14 mouse cellular contexts compared by ENCODE assay signal in genomic region chr9:112231935-112232575, GRCm38 (mm10). TPM values are rescaled to one million over a fixed set of nuclear protein-coding genes. Genes with fewer than 3 reads are reported as not detected.
DNase-seq lines count a peak whose midpoint lies in the region; ATAC-seq and TF ChIP-seq lines count a peak whose summit lies in the region.
"Had no signal": no experiment of that assay in that cellular context is flagged by ENCODE, and none has a peak within 500 bp of the region (broad histone marks: within the 10 kb centered on the region; RNA-seq: fewer than 3 reads in every experiment).

No protein-coding gene starts in this region.

- no peaks in the 10 kb centered on the region for H3K36me3 ChIP-seq in forebrain, embryonic 12.5 days (replicated peaks)
- H3K36me3 ChIP-seq in forebrain, embryonic 11.5 days (ENCODE audit: control insufficient read depth, insufficient read depth, low read length) = no peaks in the 10 kb centered on the region
- H3K36me3 ChIP-seq in midbrain, embryonic 12.5 days = no peaks in the 10 kb centered on the region
- no peaks in the 10 kb centered on the region for H3K36me3 ChIP-seq in midbrain, embryonic 11.5 days (ENCODE audit: control insufficient read depth, insufficient read depth, low read length)
- H3K36me3 ChIP-seq in forebrain, postnatal 0 days (ENCODE audit: insufficient read depth) = no peaks in the 10 kb centered on the region
- H3K36me3 ChIP-seq in neural tube, embryonic 14.5 days (ENCODE audit: control insufficient read depth, insufficient read depth, low read length) = no peaks in the 10 kb centered on the region
- H3K36me3 ChIP-seq: embryonic facial prominence, embryonic 13.5 days; limb, embryonic 15.5 days; lung, embryonic 15.5 days had no signal

- no peak overlapping the region for H3K9ac ChIP-seq in forebrain, embryonic 12.5 days
- no peak overlapping the region for H3K9ac ChIP-seq in forebrain, embryonic 11.5 days (ENCODE audit: low read length)
- no peak overlapping the region; the same call in 1 of the 2 replicates for H3K9ac ChIP-seq in midbrain, embryonic 12.5 days (replicated peaks)
- H3K9ac ChIP-seq in midbrain, embryonic 11.5 days (ENCODE audit: low read length) = no peak overlapping the region
- peak overlapping the region; percentile 99 for H3K9ac ChIP-seq in forebrain, postnatal 0 days
- H3K9ac ChIP-seq in neural tube, embryonic 14.5 days (replicated peaks; ENCODE audit: low read depth, low read length) = peak overlapping the region; percentile 97; the same call in 1 of the 2 replicates
- H3K9ac ChIP-seq: embryonic facial prominence, embryonic 13.5 days; limb, embryonic 15.5 days; lung, embryonic 15.5 days had no signal

- no peak for TF ChIP-seq CTCF in forebrain, postnatal 0 days (IDR thresholded peaks at IDR 0.05; ENCODE audit: low read depth)

- no peak overlapping the region for H3K4me2 ChIP-seq in forebrain, embryonic 12.5 days
- H3K4me2 ChIP-seq in forebrain, embryonic 11.5 days (ENCODE audit: low read depth, low read length, severe bottlenecking) = no peak overlapping the region
- H3K4me2 ChIP-seq in midbrain, embryonic 12.5 days (replicated peaks) = 0 out of 2 replicates have a peak overlapping the region, but pooled peaks have one; percentile 17
- no peak overlapping the region for H3K4me2 ChIP-seq in midbrain, embryonic 11.5 days
- H3K4me2 ChIP-seq in forebrain, postnatal 0 days (ENCODE audit: low read depth) = peak overlapping the region; percentile 72
- H3K4me2 ChIP-seq in neural tube, embryonic 14.5 days (ENCODE audit: low read depth, low read length) = peak overlapping the region; percentile 71
- H3K4me2 ChIP-seq: embryonic facial prominence, embryonic 13.5 days; limb, embryonic 15.5 days; lung, embryonic 15.5 days had no signal

- H3K9me3 ChIP-seq in forebrain, embryonic 12.5 days = no peaks in the 10 kb centered on the region
- H3K9me3 ChIP-seq in forebrain, embryonic 11.5 days (ENCODE audit: control insufficient read depth, low read length) = no peaks in the 10 kb centered on the region
- H3K9me3 ChIP-seq in midbrain, embryonic 12.5 days = no peaks in the 10 kb centered on the region
- no peaks in the 10 kb centered on the region for H3K9me3 ChIP-seq in midbrain, embryonic 11.5 days (ENCODE audit: control insufficient read depth, low read length)
- H3K9me3 ChIP-seq in forebrain, postnatal 0 days (ENCODE audit: low read length) = no peaks in the 10 kb centered on the region
- H3K9me3 ChIP-seq in neural tube, embryonic 14.5 days (ENCODE audit: control insufficient read depth, low read length) = no peaks in the 10 kb centered on the region
- H3K9me3 ChIP-seq: embryonic facial prominence, embryonic 13.5 days; limb, embryonic 15.5 days; lung, embryonic 15.5 days had no signal

- no peak for ATAC-seq in forebrain, embryonic 12.5 days (ENCODE audit: low FRiP score)
- no peak for ATAC-seq in forebrain, embryonic 11.5 days (replicated peaks; ENCODE audit: low FRiP score)
- ATAC-seq in midbrain, embryonic 12.5 days (ENCODE audit: low FRiP score, low read depth) = no peak
- no peak for ATAC-seq in midbrain, embryonic 11.5 days (ENCODE audit: low FRiP score)
- no peak for ATAC-seq in forebrain, postnatal 0 days
- no peak for ATAC-seq in neural tube, embryonic 14.5 days (ENCODE audit: low read depth)

- H3K4me3 ChIP-seq in forebrain, embryonic 12.5 days (replicated peaks) = peak overlapping the region; percentile 18; the same call in 1 of the 2 replicates
- H3K4me3 ChIP-seq in forebrain, embryonic 11.5 days (ENCODE audit: low read depth, low read length) = no peak overlapping the region
- 0 out of 2 replicates have a peak overlapping the region, but pooled peaks have one; percentile 10 for H3K4me3 ChIP-seq in midbrain, embryonic 12.5 days
- H3K4me3 ChIP-seq in midbrain, embryonic 11.5 days (ENCODE audit: low read depth, low read length) = no peak overlapping the region
- H3K4me3 ChIP-seq in forebrain, postnatal 0 days (ENCODE audit: low read depth, low read length) = peak overlapping the region; percentile 71
- H3K4me3 ChIP-seq in neural tube, embryonic 14.5 days (ENCODE audit: low read depth, low read length) = peak overlapping the region; percentile 66
- H3K4me3 ChIP-seq: embryonic facial prominence, embryonic 13.5 days; limb, embryonic 15.5 days; lung, embryonic 15.5 days had no signal

- peaks cover 16% of the 10 kb centered on the region for H3K4me1 ChIP-seq in forebrain, embryonic 12.5 days
- H3K4me1 ChIP-seq in forebrain, embryonic 11.5 days (replicated peaks; ENCODE audit: control insufficient read depth, insufficient read depth, low read length) = no peaks in the 10 kb centered on the region
- H3K4me1 ChIP-seq in midbrain, embryonic 12.5 days = peaks cover 13% of the 10 kb centered on the region
- H3K4me1 ChIP-seq in midbrain, embryonic 11.5 days (ENCODE audit: control insufficient read depth, insufficient read depth, low read length) = peaks cover 4% of the 10 kb centered on the region; the same call in 1 of the 2 replicates
- H3K4me1 ChIP-seq in forebrain, postnatal 0 days (ENCODE audit: insufficient read depth) = no peaks in the 10 kb centered on the region
- no peaks in the 10 kb centered on the region for H3K4me1 ChIP-seq in neural tube, embryonic 14.5 days (ENCODE audit: control insufficient read depth, insufficient read depth, low read length)

- WGBS in forebrain, embryonic 12.5 days = 65% methylated on average over 8 of the region's 8 CpGs
- 59% methylated on average over 8 of the region's 8 CpGs for WGBS in forebrain, embryonic 11.5 days
- 68% methylated on average over 8 of the region's 8 CpGs for WGBS in midbrain, embryonic 12.5 days
- WGBS in midbrain, embryonic 11.5 days = 65% methylated on average over 8 of the region's 8 CpGs
- 39% methylated on average over 8 of the region's 8 CpGs for WGBS in forebrain, postnatal 0 days
- 58% methylated on average over 8 of the region's 8 CpGs for WGBS in neural tube, embryonic 14.5 days

- peaks cover 44% of the 10 kb centered on the region for H3K27me3 ChIP-seq in forebrain, embryonic 12.5 days
- H3K27me3 ChIP-seq in forebrain, embryonic 11.5 days (ENCODE audit: control insufficient read depth, insufficient read depth, low read length) = peaks cover 21% of the 10 kb centered on the region
- peaks cover 43% of the 10 kb centered on the region for H3K27me3 ChIP-seq in midbrain, embryonic 12.5 days
- peaks cover 33% of the 10 kb centered on the region for H3K27me3 ChIP-seq in midbrain, embryonic 11.5 days (ENCODE audit: control insufficient read depth, insufficient read depth, low read length)
- H3K27me3 ChIP-seq in forebrain, postnatal 0 days (ENCODE audit: insufficient read depth, low read length) = no peaks in the 10 kb centered on the region
- H3K27me3 ChIP-seq in neural tube, embryonic 14.5 days (ENCODE audit: control insufficient read depth, insufficient read depth, low read length) = no peaks in the 10 kb centered on the region

- H3K27ac ChIP-seq in forebrain, embryonic 12.5 days = no peak overlapping the region
- no peak overlapping the region for H3K27ac ChIP-seq in forebrain, embryonic 11.5 days (ENCODE audit: low read depth, low read length)
- H3K27ac ChIP-seq in midbrain, embryonic 12.5 days (replicated peaks) = no peak overlapping the region
- H3K27ac ChIP-seq in midbrain, embryonic 11.5 days (ENCODE audit: low read depth, low read length) = no peak overlapping the region
- peak overlapping the region; percentile 99 for H3K27ac ChIP-seq in forebrain, postnatal 0 days (ENCODE audit: low read depth, low read length)
- no peak overlapping the region; the same call in 1 of the 2 replicates for H3K27ac ChIP-seq in neural tube, embryonic 14.5 days (ENCODE audit: low read depth, low read length)
- H3K27ac ChIP-seq: embryonic facial prominence, embryonic 13.5 days; kidney, postnatal 0 days; limb, embryonic 15.5 days; lung, embryonic 15.5 days had no signal

- DNase-seq in forebrain, embryonic 11.5 days (ENCODE audit: low spot score) = no peak
- DNase-seq in midbrain, embryonic 11.5 days (ENCODE audit: low spot score, missing footprints) = no peak
- no peak for DNase-seq in forebrain, postnatal 0 days
- DNase-seq in urinary bladder, adult 18-20 months (ENCODE audit: low spot score in 2 of 2) = no peak
- DNase-seq: adrenal gland, adult 2 months; layer of hippocampus, postnatal 36 days; spleen, adult 18-20 months had no signal

RNA-seq across cellular contexts. Expression of gene Arpp21, which starts 3.7 kb away (rescaled TPM):
- 8.3 and 10.4 TPM in 2 replicates for polyA plus RNA-seq in forebrain, embryonic 12.5 days (2016; fragmentation: Nextera tagmentation; extraction: Ambion mirVana)
- polyA plus RNA-seq in forebrain, embryonic 11.5 days (2014; fragmentation: Nextera tagmentation; extraction: Ambion mirVana) = 1.5 and 2.1 TPM in 2 replicates
- 8.6 and 10.1 TPM in 2 replicates for polyA plus RNA-seq in midbrain, embryonic 12.5 days (2016; fragmentation: Nextera tagmentation; extraction: Ambion mirVana)
- polyA plus RNA-seq in midbrain, embryonic 11.5 days (2014; fragmentation: Nextera tagmentation; extraction: Ambion mirVana) = 2.4 and 2.8 TPM in 2 replicates
- 151 and 230 TPM in 2 replicates for total RNA-seq in forebrain, postnatal 0 days (2014; rRNA removed)
- polyA plus RNA-seq in forebrain, postnatal 0 days (2015; fragmentation: Nextera tagmentation; extraction: Ambion mirVana) = 118 and 122 TPM in 2 replicates
- 39.6 and 59.8 TPM in 2 replicates for polyA plus RNA-seq in neural tube, embryonic 14.5 days (2014; fragmentation: Nextera tagmentation; extraction: Ambion mirVana)

Comparison
In these comparisons a context has a peak if more than half of its experiments do, and no peak if none do; other contexts are left out.
1. H3K4me2 ChIP-seq: peak in midbrain, embryonic 12.5 days (single experiment), forebrain, postnatal 0 days (single experiment) and neural tube, embryonic 14.5 days (single experiment); none in forebrain, embryonic 12.5 days (single experiment), forebrain, embryonic 11.5 days (single experiment) and midbrain, embryonic 11.5 days (single experiment).
2. H3K4me3 ChIP-seq: peak in forebrain, embryonic 12.5 days (single experiment), midbrain, embryonic 12.5 days (single experiment), forebrain, postnatal 0 days (single experiment) and neural tube, embryonic 14.5 days (single experiment); none in forebrain, embryonic 11.5 days (single experiment) and midbrain, embryonic 11.5 days (single experiment).
3. H3K9ac ChIP-seq: peak in forebrain, postnatal 0 days (single experiment) and neural tube, embryonic 14.5 days (single experiment); none in forebrain, embryonic 12.5 days (single experiment), forebrain, embryonic 11.5 days (single experiment), midbrain, embryonic 12.5 days (single experiment) and midbrain, embryonic 11.5 days (single experiment).